In genomic region chr11:95516491-95516911, GRCm38 (mm10) we compare ENCODE assay signal across 12 mouse cellular contexts. TPM values are rescaled to one million over a fixed set of nuclear protein-coding genes. Genes with fewer than 3 reads are reported as not detected.
DNase-seq lines count a peak whose midpoint lies in the region; ATAC-seq lines count a peak whose summit lies in the region.
"Had no signal": no experiment of that assay in that cellular context is flagged by ENCODE, and none has a peak within 500 bp of the region (broad histone marks: within the 10 kb centered on the region; RNA-seq: fewer than 3 reads in every experiment).

No protein-coding gene starts in this region.

- H3K27ac ChIP-seq in midbrain, embryonic 12.5 days (replicated peaks): no peak overlapping the region
- H3K27ac ChIP-seq in midbrain, embryonic 14.5 days (replicated peaks; ENCODE audit: low read depth, low read length): no peak overlapping the region
- H3K27ac ChIP-seq in forebrain, embryonic 15.5 days (replicated peaks): peak overlapping the region; percentile 68
- no peak overlapping the region for H3K27ac ChIP-seq in neural tube, embryonic 12.5 days
- H3K27ac ChIP-seq: heart, embryonic 15.5 days had no signal

- H3K4me2 ChIP-seq in midbrain, embryonic 12.5 days (replicated peaks): 0 out of 2 replicates have a peak overlapping the region, but pooled peaks have one; percentile 9
- no peak overlapping the region for H3K4me2 ChIP-seq in midbrain, embryonic 14.5 days (ENCODE audit: low read length)
- no peak overlapping the region for H3K4me2 ChIP-seq in forebrain, embryonic 15.5 days (replicated peaks)
- 0 out of 2 replicates have a peak overlapping the region, but pooled peaks have one; percentile 3 for H3K4me2 ChIP-seq in neural tube, embryonic 12.5 days (replicated peaks)
- H3K4me2 ChIP-seq: heart, embryonic 15.5 days had no signal

- peak; percentile 47 for DNase-seq in cerebellum, adult 9-10 months
- no peak for DNase-seq in cerebellum, postnatal 4 days (ENCODE audit: low spot score in 2 of 2)
- DNase-seq in midbrain, embryonic 14.5 days: no peak
- DNase-seq in thymus, postnatal 4 days: no peak
- DNase-seq in lung, postnatal 10 days: no peak
- DNase-seq: gastrocnemius, postnatal 14 days; liver had no signal

- H3K9me3 ChIP-seq in midbrain, embryonic 12.5 days: no peaks in the 10 kb centered on the region
- H3K9me3 ChIP-seq in midbrain, embryonic 14.5 days (ENCODE audit: control insufficient read depth, low read length): no peaks in the 10 kb centered on the region
- no peaks in the 10 kb centered on the region for H3K9me3 ChIP-seq in forebrain, embryonic 15.5 days
- no peaks in the 10 kb centered on the region for H3K9me3 ChIP-seq in neural tube, embryonic 12.5 days
- H3K9me3 ChIP-seq: heart, embryonic 15.5 days had no signal

- ATAC-seq in midbrain, embryonic 12.5 days (ENCODE audit: low FRiP score, low read depth): no peak
- ATAC-seq in midbrain, embryonic 14.5 days (ENCODE audit: low FRiP score, low TSS enrichment): no peak
- no peak for ATAC-seq in forebrain, embryonic 15.5 days (replicated peaks)
- no peak for ATAC-seq in neural tube, embryonic 12.5 days (ENCODE audit: low FRiP score, low read depth)
- ATAC-seq: inflammation-experienced regulatory T-cells, adult 6 months had no signal

- H3K36me3 ChIP-seq in midbrain, embryonic 12.5 days: no peaks in the 10 kb centered on the region
- no peaks in the 10 kb centered on the region for H3K36me3 ChIP-seq in midbrain, embryonic 14.5 days (ENCODE audit: control insufficient read depth, insufficient read depth, low read length)
- H3K36me3 ChIP-seq in forebrain, embryonic 15.5 days: no peaks in the 10 kb centered on the region
- no peaks in the 10 kb centered on the region for H3K36me3 ChIP-seq in neural tube, embryonic 12.5 days
- H3K36me3 ChIP-seq: heart, embryonic 15.5 days had no signal

- peaks cover 87% of the 10 kb centered on the region for H3K27me3 ChIP-seq in midbrain, embryonic 12.5 days
- peaks cover 26% of the 10 kb centered on the region for H3K27me3 ChIP-seq in midbrain, embryonic 14.5 days (ENCODE audit: control insufficient read depth, insufficient read depth, low read length)
- H3K27me3 ChIP-seq in forebrain, embryonic 15.5 days: peaks cover 30% of the 10 kb centered on the region
- H3K27me3 ChIP-seq in neural tube, embryonic 12.5 days (replicated peaks): peaks cover 42% of the 10 kb centered on the region

- 3% methylated on average over 5 of the region's 5 CpGs for WGBS in midbrain, embryonic 12.5 days
- 2% methylated on average over 5 of the region's 5 CpGs for whole genome bisulfite sequencing in midbrain, embryonic 14.5 days
- WGBS in forebrain, embryonic 15.5 days: 10% methylated on average over 5 of the region's 5 CpGs
- 2% methylated on average over 5 of the region's 5 CpGs for WGBS in neural tube, embryonic 12.5 days

- H3K9ac ChIP-seq in midbrain, embryonic 12.5 days (replicated peaks): 0 out of 2 replicates have a peak overlapping the region, but pooled peaks have one; percentile 4
- H3K9ac ChIP-seq in midbrain, embryonic 14.5 days (replicated peaks; ENCODE audit: low read length): no peak overlapping the region
- no peak overlapping the region for H3K9ac ChIP-seq in forebrain, embryonic 15.5 days (replicated peaks)
- H3K9ac ChIP-seq in neural tube, embryonic 12.5 days: no peak overlapping the region
- H3K9ac ChIP-seq: heart, embryonic 15.5 days had no signal

- H3K4me3 ChIP-seq in midbrain, embryonic 12.5 days: no peak overlapping the region
- H3K4me3 ChIP-seq in midbrain, embryonic 14.5 days (replicated peaks; ENCODE audit: low read depth, low read length): no peak overlapping the region
- no peak overlapping the region for H3K4me3 ChIP-seq in forebrain, embryonic 15.5 days
- no peak overlapping the region for H3K4me3 ChIP-seq in neural tube, embryonic 12.5 days
- H3K4me3 ChIP-seq: heart, embryonic 15.5 days had no signal

- peaks cover 45% of the 10 kb centered on the region for H3K4me1 ChIP-seq in midbrain, embryonic 12.5 days
- peaks cover 28% of the 10 kb centered on the region for H3K4me1 ChIP-seq in midbrain, embryonic 14.5 days (ENCODE audit: control insufficient read depth, insufficient read depth, low read length)
- peaks cover 53% of the 10 kb centered on the region for H3K4me1 ChIP-seq in forebrain, embryonic 15.5 days
- H3K4me1 ChIP-seq in neural tube, embryonic 12.5 days: peaks cover 50% of the 10 kb centered on the region

RNA-seq across cellular contexts. Expression of gene Nxph3, which starts 2.1 kb away (rescaled TPM):
- polyA plus RNA-seq in midbrain, embryonic 12.5 days (2016; fragmentation: Nextera tagmentation; extraction: Ambion mirVana): 0.68 and 0.77 TPM in 2 replicates
- 1.9 and 4.6 TPM in 2 replicates for polyA plus RNA-seq in midbrain, embryonic 14.5 days (2014; fragmentation: Nextera tagmentation; extraction: Ambion mirVana)
- 6.3 and 6.9 TPM in 2 replicates for polyA plus RNA-seq in forebrain, embryonic 15.5 days (2015; fragmentation: Nextera tagmentation; extraction: Ambion mirVana)
- polyA plus RNA-seq in neural tube, embryonic 12.5 days (2016; fragmentation: Nextera tagmentation; extraction: Ambion mirVana): 0.49 and 0.55 TPM in 2 replicates
- polyA plus RNA-seq: inflammation-experienced regulatory T-cells, adult 6 months had no signal

Comparison
In these comparisons a context has a peak if more than half of its experiments do, and no peak if none do; other contexts are left out.
1. H3K4me2 ChIP-seq: peak in midbrain, embryonic 12.5 days (single experiment) and neural tube, embryonic 12.5 days (single experiment); none in midbrain, embryonic 14.5 days (single experiment) and forebrain, embryonic 15.5 days (single experiment).